Mouse (Mus musculus) lung, postnatal 36 days (tissue): ENCODE results near the gene Ppp2r5d.

Experiments used
- DNase-seq: peaks from one replicate; pipeline ENCODE4 v3.0.0; 2022; ENCODE audit warnings: mixed read lengths

The Ppp2r5d gene

DNA sequence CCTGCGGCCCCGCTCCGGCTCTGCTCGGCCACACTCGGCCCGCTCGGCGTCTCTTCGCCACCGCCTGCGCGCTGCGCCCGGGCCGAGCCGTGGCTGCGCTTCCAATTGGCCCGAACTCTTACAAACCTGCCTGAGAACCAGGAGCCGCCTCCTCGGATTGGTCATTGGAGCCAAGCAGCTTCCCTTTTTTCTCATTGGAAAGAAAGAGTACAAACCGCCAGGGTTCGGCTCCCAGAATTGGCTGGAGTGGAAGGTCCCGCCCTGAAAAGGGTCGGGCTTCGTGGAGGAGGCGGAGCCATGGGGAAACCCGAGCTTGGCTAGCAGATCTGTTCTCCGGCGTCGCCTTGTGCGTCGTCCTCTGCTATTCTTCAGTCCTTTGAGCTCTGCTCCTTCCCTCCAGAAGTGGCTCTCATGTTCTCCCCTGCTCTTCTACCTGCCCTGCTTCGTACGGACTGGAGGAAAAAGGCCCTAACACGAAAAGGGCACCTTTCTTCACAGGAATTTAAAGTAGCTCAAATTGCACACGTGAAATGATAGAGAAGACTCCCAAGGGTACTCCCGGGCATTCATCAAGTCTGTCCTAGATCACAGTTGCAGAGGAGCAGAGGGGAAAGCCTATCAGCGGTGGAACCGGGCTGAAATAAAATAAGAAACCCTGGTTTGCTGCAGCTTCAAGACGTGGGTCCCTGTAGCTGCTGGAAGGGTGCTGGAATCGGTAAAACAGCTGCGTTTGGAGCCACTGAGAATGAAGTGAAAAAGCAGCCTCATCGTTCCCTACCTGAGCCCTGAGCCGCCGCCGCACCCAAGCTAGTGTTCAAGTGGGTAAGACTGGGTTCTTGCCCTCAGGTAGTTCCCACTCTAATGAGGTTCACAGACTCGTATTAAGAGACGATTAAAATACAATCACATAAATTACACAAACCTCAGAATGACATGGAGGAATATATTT is at the start of gene Ppp2r5d:
TSS of gene Ppp2r5d (minus strand) at position 225 of the 949 bp plus-strand sequence.
- peak; percentile 99 for DNase-seq

DNA sequence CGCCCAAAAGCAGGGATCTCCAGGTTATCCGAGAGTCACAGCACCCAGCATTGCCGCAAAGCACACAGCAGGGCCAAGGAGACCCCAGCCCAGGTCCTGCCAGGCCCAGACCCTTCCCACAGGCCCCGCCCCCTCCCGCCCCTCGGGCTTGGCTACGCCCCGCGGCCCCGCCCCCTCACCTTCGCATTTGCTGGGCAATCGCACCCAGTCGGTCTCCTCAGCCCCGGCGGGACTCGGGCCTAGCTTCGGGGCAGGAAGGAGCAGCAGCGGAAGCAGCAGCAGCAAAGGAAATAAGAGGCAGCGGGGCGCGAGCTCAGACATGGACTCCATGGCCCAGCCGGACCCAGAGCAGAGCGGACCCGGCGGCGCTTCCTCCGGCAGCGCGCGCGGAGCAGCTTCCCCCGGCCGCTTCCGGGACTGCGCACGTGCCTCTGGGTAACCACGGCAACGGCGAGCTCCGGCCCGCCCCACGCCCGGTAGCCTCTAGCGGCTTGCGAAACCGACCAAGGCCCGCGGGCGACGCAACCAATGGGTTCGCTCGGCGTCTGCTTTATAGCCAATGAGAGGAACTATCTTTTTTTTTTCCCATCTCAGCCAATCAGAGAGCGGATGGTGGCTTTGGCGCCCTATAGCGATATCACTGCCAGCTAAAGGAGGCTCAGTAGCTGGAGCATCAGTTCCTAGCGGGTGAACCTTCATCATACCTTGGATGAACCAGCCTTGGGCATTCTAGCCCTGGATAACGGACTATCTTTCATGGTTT is 47.1 kb upstream of the Ppp2r5d start, which contains the start of gene Cnpy3:
TSS of gene Cnpy3 (minus strand) at position 421 of the 763 bp plus-strand sequence.
- peak; percentile 99 for DNase-seq

DNA sequence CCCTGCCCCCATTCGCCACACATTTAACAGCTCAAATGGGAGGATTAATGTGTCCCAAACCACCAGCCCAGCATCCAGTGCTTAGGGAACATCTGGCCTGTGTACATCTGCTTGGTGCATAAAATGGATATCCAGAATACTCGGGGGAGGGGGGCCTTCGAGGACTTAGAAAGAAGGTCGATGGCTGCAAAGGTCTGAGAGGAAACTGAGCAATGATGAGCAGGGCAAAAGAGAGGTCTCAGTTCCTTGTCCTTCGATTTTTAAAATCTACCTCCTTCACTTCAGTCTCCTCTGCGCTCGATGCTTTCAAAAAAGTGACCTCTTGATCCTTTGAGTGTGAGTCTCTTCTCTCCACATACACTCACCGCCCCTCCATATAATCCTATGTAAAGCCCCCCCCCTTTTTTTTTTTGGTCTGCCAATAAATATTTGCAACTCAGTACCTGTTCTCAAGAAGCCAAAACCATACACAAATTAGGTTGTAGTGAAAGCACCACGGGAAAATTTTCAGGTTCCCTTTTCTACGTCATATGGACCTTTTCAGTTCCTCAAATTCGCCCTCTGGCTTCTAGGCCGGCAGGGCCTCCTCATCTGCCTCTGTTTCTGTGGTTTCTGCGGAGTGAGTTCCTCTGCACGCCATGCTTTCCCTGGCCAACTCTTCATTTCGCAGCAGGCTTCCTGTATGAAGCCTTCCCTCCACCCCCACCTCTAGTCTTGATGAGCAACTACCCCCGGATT is 46.3 kb upstream of the Ppp2r5d start:
- DNase-seq: peak; percentile 76

DNA sequence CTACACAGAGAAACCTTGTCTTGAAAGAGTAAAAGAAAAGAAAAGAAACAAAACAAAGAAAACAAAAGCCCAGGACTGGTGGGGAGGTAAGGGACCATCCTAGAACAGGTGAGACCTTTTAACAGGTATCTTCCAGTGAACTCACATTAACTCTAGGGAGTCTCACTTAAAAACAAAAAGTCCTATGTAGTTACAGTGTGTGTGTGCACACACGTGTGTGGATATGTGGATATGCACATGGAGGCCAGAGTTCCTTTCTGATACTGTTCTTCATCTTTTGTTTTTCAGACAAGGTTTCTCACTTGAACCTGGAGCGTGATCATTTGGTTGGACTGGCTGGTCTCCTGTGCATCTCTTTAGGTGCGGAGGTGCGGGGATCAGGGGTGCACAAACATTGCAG is 45.7 kb upstream of the Ppp2r5d start:
- DNase-seq: no peak

DNA sequence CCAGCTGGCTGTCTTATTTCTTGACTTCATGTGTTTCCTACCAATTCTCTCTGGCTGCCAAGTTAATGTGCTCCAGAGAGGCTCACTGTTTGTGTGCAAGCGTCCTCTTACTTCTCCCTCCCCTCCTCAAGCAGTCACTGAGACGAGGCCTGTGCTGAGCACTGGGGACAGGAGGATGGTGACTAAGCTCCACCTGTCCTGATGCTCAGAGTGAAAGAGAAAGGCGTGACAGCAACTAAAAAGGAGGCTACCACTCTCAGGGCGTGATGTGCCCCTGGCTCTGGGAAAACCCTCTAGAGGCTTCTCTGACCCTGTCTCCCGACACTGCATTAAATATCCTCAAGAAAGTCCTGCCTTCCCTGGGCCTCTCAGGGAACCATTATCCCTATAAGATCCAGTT is 44.4 kb upstream of the Ppp2r5d start:
- no peak for DNase-seq

DNA sequence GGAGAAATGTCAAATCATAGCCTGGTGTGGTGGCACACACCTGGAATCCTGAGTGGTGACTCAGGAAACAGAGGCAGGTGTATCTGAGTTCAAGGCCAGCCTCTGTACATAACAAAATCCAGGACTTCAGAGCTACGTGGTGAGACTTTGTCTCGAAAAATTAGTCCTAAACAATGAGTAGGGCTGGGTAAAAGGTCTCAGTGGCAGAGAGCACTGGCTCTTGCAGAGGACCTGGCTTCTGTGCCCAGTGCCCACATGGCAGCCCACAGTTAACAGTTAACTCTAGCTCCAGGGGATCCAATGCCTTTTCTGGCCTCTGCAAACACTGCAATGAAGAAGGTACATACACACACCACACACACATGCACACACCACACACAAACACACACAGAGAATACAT is 42.9 kb upstream of the Ppp2r5d start:
- no peak for DNase-seq

DNA sequence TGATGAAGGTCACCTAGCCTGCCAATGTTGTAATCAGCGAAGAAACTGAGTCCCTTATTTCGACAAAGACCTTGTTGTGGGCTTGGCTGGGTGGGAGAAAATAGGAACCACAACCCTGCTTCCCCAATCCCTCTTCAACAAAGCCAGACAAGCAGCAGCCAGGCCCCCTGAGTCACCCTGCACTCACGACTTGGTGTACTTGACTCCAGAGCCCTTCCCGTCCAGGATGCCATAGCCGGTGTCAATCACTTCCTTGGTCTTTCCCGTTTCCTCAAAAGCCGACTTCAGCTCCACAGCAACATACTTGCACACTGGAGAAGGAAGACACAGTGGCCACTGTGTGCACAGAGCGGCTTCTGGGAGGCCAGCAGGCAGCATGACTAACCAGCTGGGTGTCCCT is 42.3 kb upstream of the Ppp2r5d start:
- peak; percentile 39 for DNase-seq

DNA sequence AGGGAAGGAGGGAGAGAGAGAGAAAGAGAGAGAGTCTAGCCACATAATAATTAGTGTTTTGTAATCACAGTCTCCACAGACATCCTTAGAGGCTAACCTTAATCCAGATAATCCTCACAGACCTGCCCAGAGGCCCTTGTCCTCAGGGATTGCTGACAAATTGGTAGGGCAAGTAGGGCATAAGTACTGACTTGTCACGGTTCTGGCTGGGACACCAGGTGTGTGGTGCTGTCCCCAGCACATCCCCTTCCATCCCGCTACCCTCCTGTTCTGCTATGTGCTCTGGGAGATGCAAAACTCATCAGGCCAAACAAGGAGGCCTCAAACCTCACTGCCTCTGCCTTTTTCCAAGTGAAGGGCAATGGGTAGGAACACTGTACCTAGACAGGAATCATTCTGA is 40.6 kb upstream of the Ppp2r5d start:
- DNase-seq: no peak

DNA sequence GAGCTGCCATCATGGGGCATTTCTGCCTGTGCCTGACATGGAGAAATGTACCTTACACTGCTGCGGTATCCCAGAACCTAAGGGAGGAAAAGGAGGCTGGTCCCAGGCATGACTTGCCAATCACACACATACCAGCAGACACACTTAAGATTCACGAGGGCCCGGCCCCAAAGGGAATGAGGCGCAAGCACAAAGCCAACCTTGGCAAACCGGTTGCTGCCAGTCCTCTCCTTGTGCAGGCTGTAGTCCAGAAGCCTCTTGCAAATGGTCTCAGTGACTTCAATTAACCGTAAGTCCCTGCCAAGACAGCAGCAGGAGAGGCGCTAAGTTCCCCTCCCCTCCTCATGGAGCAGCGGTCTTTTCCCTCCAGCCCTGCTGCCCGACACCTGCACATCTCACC is 38.1 kb upstream of the Ppp2r5d start:
- peak; percentile 76 for DNase-seq

DNA sequence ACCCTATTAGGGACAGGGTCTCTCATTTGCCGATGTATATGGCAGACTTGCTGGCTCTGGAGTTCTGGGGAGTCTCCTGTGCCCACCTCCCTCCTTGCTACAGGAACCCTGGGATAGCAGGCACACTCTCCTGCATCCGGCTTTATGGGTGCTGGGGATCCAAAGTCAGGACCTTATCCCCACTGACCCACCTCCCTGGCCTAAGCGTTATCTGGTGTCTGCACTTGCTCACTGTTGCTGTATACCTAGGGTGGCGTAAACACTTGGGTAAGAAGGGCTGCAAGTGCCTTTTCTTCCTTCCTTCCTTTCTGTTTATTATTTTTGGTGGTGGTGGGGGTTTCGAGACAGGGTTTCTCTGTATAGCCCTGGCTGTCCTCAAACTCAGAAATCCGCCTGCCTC is 36.4 kb upstream of the Ppp2r5d start:
- DNase-seq: no peak

DNA sequence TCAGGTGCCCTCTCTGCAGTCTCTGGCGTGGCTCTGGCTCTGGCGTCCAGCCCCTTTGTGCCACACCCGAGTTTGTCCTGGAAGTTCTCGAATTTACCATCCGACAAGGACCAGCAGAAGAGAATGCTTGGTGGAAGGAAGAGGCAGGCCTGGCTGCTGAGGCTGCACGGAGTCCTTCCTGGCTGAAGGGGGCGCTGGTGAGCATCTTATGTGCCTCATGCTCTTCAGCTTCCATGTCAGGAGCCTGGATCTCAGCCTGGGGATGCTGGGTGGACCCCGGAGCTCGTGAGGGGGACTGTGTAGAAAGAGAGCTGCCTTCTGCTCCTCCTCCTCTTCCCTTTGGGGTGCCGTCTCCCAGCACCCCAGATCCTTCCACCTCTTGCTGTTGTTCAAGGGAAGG is 31.2 kb upstream of the Ppp2r5d start:
- peak; percentile 27 for DNase-seq

DNA sequence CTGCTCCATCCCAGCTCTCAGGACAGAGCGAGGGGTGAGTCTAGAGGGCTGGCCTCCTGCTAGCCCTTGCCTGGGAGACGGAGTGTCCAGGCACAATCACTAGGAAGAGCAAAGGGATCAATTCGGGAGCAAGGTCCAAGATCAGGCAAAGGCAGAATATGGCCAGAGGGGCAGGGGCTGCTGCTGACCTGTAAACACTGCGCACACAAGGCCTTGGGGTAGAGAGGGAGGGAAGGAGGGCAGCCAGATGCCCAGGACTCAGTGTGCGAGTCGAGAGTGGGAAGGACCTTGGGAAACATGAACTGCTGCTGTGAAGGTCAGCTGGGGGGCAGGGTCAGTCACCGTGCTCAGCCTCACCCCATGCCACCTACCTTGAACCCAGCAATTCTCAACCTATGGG is 30.4 kb upstream of the Ppp2r5d start:
- no peak for DNase-seq

DNA sequence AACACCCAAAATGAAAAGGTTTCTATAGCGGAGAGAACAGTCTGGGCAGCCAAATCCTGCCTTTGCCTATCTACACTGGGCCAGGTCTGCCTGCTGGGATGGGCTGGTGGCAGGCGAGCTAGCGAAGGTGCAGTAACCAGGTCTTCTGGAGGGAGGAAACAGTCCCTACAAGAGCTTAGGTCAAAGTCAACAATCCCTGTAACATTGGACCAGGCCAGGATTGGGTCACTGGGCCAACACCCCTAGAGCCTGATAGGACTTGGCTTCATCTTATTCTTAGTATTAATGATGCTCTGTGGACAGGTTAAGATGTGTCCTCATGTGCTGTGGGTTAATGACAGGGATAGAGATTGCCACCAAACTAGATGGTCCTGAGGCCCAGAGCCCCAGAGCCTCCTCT is 29.1 kb upstream of the Ppp2r5d start:
- DNase-seq: no peak

DNA sequence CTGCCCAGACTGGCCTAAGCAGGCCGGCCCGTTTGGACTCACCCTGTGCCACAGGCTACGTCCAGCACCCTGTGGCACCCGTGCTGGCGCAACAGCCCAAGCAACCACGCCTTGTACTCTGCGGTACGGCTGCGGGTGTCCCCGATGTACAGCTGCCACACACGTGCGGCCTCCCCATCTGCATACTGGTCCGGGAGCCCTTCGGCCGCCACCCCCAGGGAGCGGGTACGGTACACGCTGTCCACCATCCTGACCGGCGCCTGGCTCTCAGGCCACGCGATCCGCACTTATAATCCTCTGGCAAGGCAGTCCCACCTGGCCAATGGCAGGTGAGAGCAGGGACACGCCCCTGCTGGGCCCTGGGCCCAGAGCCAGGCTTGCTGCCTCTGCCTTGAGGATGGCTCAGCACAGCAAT is 24.0 kb upstream of the Ppp2r5d start, which contains the start of gene Gnmt:
TSS of gene Gnmt (minus strand) at position 265 of the 415 bp plus-strand sequence.
- DNase-seq: peak; percentile 81

DNA sequence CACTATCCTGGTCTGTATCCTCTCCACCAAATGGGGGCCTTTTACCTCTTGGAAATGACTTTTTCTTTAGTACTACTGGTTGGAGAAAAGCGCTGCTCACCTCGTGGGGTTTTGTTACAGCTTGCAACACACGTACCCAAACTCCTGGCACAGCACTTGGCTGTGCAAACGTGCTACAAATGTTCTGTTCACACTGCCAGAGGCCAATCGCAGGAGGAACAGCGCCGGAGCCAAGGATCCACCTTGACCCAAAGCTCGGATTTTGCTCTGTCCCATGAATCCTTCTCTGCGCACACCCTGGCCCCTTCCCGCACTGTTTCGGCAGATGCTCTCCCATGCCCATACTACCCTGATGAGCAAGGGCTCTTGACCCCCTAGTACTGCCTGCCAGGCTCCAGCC is 23.6 kb upstream of the Ppp2r5d start:
- DNase-seq: no peak

DNA sequence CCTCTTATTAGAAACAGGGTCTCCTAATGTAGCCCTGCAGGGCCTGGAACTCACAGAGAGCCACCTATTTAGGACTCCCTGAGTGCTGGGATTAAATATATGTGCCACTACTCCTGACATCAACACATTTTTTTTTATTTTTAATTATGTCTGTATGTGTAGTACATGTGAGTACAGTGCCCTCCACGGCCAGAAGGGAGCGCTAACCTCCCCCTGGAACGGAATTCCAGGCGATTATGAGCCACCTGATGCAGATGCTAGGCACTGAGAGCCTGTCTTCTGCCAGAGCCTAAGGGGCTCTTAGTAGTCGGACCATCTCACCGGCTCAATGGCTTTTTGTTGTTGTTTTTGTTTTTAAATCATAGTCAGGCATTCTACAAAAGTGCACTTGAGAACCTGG is 23.1 kb upstream of the Ppp2r5d start:
- peak; percentile 67 for DNase-seq

DNA sequence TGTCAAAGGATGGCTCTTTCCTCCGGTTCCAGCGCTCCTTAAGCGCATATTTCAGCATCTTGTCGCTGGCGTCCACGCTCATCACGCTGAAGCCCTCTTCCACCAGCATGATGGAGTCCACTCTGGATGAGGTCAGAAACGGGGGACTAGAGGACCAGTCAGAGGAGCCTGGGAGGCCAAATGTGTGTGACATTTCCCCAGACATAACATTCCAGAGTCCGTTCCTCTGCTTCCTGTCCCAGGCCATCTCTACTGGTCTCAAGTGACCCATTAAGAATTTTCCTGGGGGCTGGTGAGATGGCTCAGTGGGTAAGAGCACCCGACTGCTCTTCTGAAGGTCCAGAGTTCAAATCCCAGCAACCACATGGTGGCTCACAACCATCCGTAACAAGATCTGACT is 22.4 kb upstream of the Ppp2r5d start:
- no peak for DNase-seq

DNA sequence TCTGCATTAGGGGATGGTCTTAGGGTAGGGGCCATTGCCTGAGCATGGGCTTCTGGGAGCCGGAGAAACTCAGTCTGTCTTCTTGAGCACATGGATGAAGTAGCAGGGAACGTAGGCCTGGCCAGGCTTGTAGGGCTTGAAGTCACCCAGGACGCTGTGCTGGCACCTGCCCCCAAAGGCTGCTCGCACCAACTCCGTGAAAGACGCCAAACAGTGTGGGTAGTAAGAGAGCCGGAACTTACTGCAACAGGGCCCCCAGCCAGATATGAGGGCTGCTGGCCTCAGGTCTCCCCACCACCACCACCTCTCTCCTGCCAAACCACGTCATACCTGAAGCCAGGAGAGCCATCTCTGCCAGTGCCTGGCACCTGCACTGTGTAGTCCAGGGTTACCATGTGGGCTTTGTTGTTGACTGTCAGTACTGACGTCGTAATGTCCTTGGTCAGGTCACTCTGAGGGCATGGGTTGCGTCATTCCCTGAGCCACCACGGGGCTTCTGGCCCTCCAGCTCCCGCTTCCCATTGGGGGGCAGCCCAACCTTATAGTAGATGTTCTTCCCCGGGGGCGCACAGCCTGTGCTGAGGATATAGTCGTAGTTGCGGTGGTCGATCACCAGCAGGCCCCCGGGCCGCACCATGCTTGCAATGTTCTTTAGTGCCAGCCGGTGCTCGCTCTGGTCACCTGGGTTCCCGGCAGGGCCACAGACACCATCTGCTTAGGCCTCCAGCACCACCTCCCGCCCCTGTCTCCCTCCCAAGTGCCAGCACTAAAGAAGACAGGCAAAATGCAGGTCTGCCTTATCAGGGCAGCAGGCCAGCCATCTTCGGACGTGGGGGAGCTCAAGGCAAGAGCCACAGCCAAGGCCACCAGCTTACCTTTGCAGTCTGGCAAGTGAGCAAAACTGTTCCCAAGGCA is 21.1 kb upstream of the Ppp2r5d start:
- DNase-seq: no peak

DNA sequence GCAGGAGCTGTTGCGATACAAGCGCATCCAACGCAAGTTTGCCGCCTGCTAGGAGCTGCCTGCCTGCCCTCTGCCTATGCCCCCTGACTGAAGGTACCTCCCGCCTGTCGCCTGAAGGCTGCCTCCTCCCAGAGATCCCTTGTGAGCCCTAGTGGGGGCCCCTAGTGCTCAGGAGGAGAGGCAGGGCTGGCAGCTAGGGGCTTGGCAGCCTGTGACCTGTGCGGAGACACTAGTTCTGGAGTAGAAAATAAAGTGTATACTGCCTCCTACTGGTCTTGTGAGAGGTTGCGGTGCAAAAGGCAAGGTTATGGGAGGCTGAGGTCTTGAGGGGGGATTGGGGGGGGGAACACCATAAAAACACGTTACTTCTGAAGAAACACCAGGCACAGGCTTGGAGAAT is 20.4 kb upstream of the Ppp2r5d start:
- peak; percentile 53 for DNase-seq

DNA sequence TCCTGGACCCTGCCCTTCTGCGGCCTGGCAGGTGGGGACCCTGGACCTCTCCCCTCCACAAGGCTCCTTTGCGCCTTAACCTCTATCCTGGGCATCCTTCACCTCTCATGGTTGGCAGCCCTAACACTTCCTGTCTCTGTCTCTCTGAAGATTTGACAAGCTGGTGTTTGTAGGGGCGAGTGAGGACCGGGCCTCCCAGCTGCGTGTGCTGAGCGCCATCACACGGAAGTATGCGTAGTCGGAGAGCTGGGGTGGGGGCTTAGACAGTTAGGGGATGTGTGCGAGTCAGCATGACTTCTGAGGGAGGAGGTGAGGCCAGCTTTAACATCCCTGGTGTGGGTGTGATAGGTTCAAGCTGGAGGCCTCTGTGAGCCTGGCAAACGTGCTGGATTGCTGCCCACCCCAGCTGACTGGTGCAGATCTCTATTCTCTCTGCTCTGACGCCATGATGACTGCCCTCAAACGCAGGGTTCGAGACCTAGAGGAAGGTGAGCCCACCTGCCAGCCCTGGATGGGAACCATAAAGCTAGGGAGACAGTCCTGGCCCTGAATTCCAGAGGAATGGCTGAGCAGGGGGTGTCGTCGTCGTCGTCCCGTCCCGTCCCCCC is 19.7 kb upstream of the Ppp2r5d start:
- DNase-seq: no peak

DNA sequence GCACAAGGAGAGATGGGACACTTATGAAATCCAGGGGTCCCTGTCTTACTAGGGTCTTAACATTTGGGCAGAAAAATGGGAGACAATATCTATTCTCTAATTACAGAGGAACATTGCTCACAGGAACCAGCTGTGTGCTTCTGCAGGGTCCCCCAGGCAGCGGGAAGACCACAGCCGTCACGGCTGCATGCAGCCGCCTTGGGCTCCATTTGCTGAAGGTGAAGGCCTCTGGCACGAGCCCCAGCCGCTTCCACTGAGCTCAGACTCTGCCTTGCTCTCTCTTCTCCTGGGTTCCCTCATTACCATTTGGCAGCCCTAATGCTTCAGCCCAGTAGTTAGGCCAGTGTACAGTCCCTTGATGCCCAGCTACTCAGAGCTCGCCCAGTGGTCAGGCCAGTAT is 16.2 kb upstream of the Ppp2r5d start:
- no peak for DNase-seq
